Mouse (Mus musculus): Measurements from ENCODE around the gene Dlg2.

Gene Dlg2

GRCm38 (mm10) chr7:92210701-92211100, 1734.2 kb downstream of the Dlg2 start:
- no peak for DNase-seq

- DNase-seq: no peak
Measured at GRCm38 (mm10) chr7:92213751-92214150, 1737.3 kb downstream of the Dlg2 start.

GRCm38 (mm10) chr7:92218171-92218570, 1741.7 kb downstream of the Dlg2 start:
- DNase-seq: no peak

GRCm38 (mm10) chr7:92220619-92221018, 1744.1 kb downstream of the Dlg2 start:
- DNase-seq: no peak

GRCm38 (mm10) chr7:92234476-92235202, 1758.2 kb downstream of the Dlg2 start:
- DNase-seq: no peak

- DNase-seq: no peak
Measured at GRCm38 (mm10) chr7:92235541-92236031, 1759.1 kb downstream of the Dlg2 start.

- DNase-seq: no peak
Measured at GRCm38 (mm10) chr7:92240908-92241307, 1764.4 kb downstream of the Dlg2 start.

GRCm38 (mm10) chr7:92247594-92247993, 1771.1 kb downstream of the Dlg2 start:
- DNase-seq: no peak

GRCm38 (mm10) chr7:92248619-92249018, 1772.1 kb downstream of the Dlg2 start:
- DNase-seq: no peak

GRCm38 (mm10) chr7:92258148-92258547, 1781.7 kb downstream of the Dlg2 start:
- no peak for DNase-seq

GRCm38 (mm10) chr7:92258701-92259100, 1782.2 kb downstream of the Dlg2 start:
- DNase-seq: no peak

GRCm38 (mm10) chr7:92264325-92264724, 1787.9 kb downstream of the Dlg2 start:
- DNase-seq: no peak

GRCm38 (mm10) chr7:92264964-92265363, 1788.5 kb downstream of the Dlg2 start:
- DNase-seq: no peak

- DNase-seq: no peak
Measured at GRCm38 (mm10) chr7:92275353-92275752, 1798.9 kb downstream of the Dlg2 start.

GRCm38 (mm10) chr7:92277629-92278028, 1801.2 kb downstream of the Dlg2 start:
- DNase-seq: no peak

GRCm38 (mm10) chr7:92280925-92281324, 1804.5 kb downstream of the Dlg2 start:
- no peak for DNase-seq

GRCm38 (mm10) chr7:92287058-92287457, 1810.6 kb downstream of the Dlg2 start:
- DNase-seq: no peak

GRCm38 (mm10) chr7:92288814-92289213, 1812.3 kb downstream of the Dlg2 start:
- DNase-seq: no peak

GRCm38 (mm10) chr7:92292918-92293518, 1816.5 kb downstream of the Dlg2 start:
- no peak for DNase-seq

GRCm38 (mm10) chr7:92301046-92301445, 1824.6 kb downstream of the Dlg2 start:
- DNase-seq: no peak

GRCm38 (mm10) chr7:92307634-92308033, 1831.2 kb downstream of the Dlg2 start:
- DNase-seq: no peak

GRCm38 (mm10) chr7:92308168-92308567, 1831.7 kb downstream of the Dlg2 start:
- DNase-seq: no peak

- no peak for DNase-seq
Measured at GRCm38 (mm10) chr7:92316389-92316788, 1839.9 kb downstream of the Dlg2 start.

GRCm38 (mm10) chr7:92319469-92319868, 1843.0 kb downstream of the Dlg2 start:
- no peak for DNase-seq

All from thymus, postnatal 36 days (tissue).